Mouse (Mus musculus): ENCODE results near the gene Prpsap1.
A peak's percentile ranks its signal among the peaks of the same experiment; 100 is the strongest.
"Not testable (repeated sequence)": the region's sequence is repeated elsewhere in the genome, so short reads cannot be mapped to it uniquely, and the experiment has no call there.

Gene Prpsap1

DNA sequence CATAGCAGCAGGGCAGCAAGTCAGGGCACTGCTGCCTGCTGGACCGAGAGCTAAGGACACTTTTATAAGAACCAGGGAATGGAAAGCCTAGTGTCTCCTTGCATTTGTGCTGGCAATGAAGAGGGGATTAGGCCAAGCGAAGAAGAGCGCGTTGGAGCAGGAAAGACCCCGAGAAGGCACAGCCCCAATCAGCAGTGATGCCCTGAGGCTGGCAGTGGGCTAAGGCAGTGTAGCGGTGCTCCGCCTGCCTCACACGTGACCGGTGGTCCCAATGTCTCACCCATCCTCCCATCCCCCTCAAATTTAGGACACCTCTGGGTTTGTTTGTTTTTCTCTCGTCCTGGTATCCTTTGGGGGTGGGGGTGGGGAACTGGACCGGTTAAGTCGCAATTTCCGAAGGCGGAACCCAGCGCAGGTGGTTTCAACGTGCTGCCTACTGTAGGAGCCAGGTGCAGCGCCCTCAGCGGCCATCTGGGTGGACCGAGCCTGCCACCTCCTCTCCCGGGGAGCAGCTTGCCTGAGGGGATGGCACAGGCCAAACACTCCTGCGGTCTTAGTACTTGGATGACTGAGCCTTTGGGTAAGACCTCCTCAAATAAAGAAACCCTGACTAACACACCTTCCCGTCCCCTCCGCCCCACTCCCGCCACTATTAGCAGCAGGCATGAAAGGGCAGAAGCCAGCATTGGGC is 21.5 kb upstream of the Prpsap1 start:
- no peak for DNase-seq (ENCODE audit: low read depth, low spot score)

DNA sequence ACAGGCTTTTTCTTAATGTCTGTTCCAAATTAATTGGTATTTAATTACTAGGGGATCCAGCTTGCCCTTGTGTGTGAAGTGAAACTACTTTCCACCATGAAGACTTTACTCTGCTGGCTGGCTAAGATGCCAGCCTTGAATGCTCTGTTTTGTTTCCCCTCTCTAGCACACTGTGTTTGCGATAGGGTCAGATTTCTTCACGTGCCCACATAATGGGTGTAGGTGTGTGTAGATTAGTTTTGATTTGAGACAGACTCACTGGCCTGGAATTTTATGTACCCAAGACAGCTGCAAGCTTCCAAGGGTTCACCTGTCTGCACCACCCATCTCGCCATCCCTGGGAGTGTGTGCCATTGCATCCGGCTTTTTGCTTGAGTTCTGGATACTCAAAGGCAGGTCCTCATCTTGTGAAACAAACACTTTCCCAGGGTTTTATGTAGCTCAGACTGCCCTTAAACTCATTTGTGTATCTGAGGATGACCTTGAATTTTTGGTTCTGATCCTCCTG is 19.6 kb upstream of the Prpsap1 start:
- DNase-seq (ENCODE audit: low read depth, low spot score): no peak

- no peak for DNase-seq (ENCODE audit: low read depth, low spot score)
Measured at GRCm38 (mm10) chr11:116512987-116513386, 19.0 kb upstream of the Prpsap1 start.

GRCm38 (mm10) chr11:116512154-116512553 is 18.2 kb upstream of the Prpsap1 start:
- DNase-seq (ENCODE audit: low read depth, low spot score): no peak

GRCm38 (mm10) chr11:116511301-116511868 is 17.4 kb upstream of the Prpsap1 start:
- no peak for DNase-seq (ENCODE audit: low read depth, low spot score)

GRCm38 (mm10) chr11:116508689-116509088 is 14.7 kb upstream of the Prpsap1 start:
- no peak for DNase-seq (ENCODE audit: low read depth, low spot score)

GRCm38 (mm10) chr11:116506151-116506875 is 12.3 kb upstream of the Prpsap1 start:
- no peak for DNase-seq (ENCODE audit: low read depth, low spot score)

DNA sequence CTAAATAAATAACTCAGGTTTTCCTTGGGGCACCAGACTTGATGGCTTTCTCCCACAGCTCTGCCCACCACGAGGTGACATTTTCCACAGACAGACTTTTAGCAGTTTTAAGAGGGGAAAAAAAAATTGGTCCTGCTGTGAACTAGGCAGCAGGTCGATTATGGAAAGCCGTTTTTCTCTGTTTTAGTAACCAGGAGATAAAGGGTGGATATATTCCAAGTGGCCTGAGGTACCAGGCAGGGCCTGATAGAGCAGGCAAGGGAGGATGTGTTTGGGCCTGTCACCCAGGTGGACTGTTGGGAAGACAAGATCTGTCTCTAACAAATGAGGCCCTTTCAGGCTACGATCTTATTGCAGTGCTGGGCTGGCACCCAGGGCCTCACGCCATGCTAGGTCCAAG is 11.6 kb upstream of the Prpsap1 start:
- DNase-seq (ENCODE audit: low read depth, low spot score): no peak

- no peak for DNase-seq (ENCODE audit: low read depth, low spot score)
Measured at GRCm38 (mm10) chr11:116504516-116504915, 10.5 kb upstream of the Prpsap1 start.

- DNase-seq (ENCODE audit: low read depth, low spot score): peak; percentile 43
Measured at GRCm38 (mm10) chr11:116501005-116501746, 7.2 kb upstream of the Prpsap1 start.

DNA sequence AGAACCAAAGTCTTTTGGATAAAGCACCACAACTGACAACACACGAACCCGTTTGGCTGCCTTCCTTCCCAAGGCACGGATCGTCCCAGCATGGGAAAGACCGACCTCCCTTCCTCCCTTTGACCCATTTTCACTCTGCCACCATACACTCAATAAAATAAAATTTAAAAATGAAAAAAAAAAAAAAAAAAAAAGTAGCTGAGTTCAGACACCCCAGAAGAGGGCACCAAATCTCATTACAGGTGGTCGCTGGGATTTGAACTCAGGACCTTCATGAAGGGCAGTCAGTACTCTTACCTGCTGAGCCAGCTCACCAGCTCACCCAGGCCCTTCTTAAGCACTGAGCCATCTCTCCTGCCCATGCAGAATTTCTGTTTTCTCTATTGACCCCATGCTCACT is 5.0 kb upstream of the Prpsap1 start:
- DNase-seq (ENCODE audit: low read depth, low spot score): no peak

DNA sequence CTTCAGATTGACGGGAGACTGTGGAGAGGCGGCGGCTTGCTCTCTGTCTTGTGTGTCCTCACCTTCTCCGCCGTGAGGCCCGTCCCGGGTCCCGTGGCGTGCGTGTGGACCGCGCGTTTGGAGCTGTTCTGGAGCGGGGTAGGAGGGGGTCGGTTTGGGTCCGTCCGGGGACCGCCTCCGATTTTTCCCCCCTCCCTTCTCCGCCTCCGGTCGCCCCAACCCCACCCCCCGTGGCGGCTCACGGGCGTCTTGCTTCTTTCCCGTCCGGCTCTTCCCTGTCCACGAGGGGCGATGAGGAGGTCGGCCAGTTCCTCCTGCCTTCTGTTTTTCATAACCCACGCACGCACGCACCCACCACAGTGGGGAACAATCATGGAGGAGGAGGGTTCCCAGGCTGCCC is 4.6 kb upstream of the Prpsap1 start:
- no peak for DNase-seq (ENCODE audit: low read depth, low spot score)

- DNase-seq (ENCODE audit: low read depth, low spot score): no peak
Measured at GRCm38 (mm10) chr11:116497313-116497712, 3.3 kb upstream of the Prpsap1 start.

GRCm38 (mm10) chr11:116494474-116495174 is 622 bp upstream of the Prpsap1 start:
- no peak for DNase-seq (ENCODE audit: low read depth, low spot score)

DNA sequence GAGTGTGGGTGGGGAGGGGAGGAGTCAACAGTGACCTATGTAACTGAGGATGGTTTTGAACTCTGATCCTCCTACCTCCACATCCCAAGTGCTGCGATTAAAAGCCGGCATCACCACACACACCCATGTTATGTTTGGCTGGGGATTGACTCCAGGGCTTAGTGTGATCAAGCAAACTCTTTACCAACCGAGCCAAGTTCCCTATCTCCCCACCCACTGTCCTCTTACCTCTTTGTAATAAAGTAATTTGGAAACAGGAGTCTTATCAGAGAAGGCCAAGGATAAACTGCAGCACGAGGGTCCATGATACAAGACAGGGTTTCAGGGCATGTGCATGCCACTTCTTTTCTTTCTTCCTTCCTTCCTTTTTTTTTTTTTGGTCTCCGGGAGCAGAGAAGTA is 811 bp downstream of the Prpsap1 start:
- no peak for DNase-seq (ENCODE audit: low read depth, low spot score)

DNA sequence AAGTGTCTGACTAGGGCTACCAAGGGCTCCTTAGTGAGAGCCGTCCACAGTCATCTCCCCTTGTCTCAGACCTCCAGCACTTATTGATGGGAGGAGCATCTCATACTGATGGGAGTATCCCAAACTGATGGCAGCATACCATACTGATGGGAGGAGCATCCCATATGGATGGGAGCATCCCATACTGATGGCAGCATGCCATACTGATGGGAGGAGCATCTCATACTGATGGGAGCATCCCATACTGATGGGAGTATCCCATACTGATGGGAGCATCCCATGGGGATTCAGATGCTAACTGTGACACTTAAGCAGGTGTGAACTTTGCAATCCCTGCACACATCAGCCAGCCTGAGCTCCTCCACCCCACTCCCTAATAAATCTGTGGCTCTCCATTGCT is 1.5 kb downstream of the Prpsap1 start:
- DNase-seq (ENCODE audit: low read depth, low spot score): not testable (repeated sequence)

GRCm38 (mm10) chr11:116491338-116491737 is 2.7 kb downstream of the Prpsap1 start:
- DNase-seq (ENCODE audit: low read depth, low spot score): no peak

- DNase-seq (ENCODE audit: low read depth, low spot score): peak; percentile 86
Measured at GRCm38 (mm10) chr11:116490232-116491107, 3.5 kb downstream of the Prpsap1 start.

DNA sequence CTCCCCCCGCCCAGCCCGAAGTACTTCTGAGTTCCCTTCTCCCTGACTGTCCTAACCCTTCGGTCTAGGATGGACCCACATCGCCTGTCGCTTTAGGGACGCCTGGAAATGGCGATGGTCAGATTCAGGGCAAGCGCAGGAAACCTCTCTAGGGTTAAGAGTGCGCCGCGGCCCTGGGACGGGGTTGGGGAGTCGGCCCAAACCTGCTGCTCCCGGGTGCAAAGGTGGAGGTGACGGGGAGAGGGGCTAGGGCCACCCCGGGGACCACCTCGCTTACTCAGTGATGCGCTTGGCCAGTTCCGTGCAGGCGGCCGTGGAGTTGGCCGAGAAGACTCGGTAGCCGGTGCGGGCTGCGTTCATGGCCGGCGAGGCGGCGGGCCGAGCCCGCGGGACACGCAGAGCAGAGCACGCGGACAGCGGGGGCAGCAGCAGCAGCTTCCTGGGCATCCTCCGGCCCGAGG is 4.2 kb downstream of the Prpsap1 start:
- DNase-seq (ENCODE audit: low read depth, low spot score): no peak

GRCm38 (mm10) chr11:116488693-116489375 is 5.2 kb downstream of the Prpsap1 start:
- DNase-seq (ENCODE audit: low read depth, low spot score): no peak

All from brain, embryonic 18.5 days (tissue).